Mouse (Mus musculus) 3134 (cell line): ENCODE data around the gene Dlg1.
"Not testable (repeated sequence)": the region's sequence is repeated elsewhere in the genome, so short reads cannot be mapped to it uniquely, and the experiment has no call there.

Experiments
- DNase-seq: peaks from one replicate; pipeline ENCODE4 v3.0.0-alpha.2; 2011; ENCODE audit warnings: low spot score; ENCODE audit not compliant: insufficient read length; ENCODE audit errors: extremely low read depth

Gene Dlg1

GRCm38 (mm10) chr16:31724818-31725217, 61.6 kb downstream of the Dlg1 start:
- no peak for DNase-seq

GRCm38 (mm10) chr16:31730971-31731370, 67.7 kb downstream of the Dlg1 start:
- DNase-seq = not testable (repeated sequence)

- DNase-seq = no peak
These were observed 73.8 kb downstream of the Dlg1 start for GRCm38 (mm10) chr16:31737081-31737480.

GRCm38 (mm10) chr16:31737761-31738160, 74.5 kb downstream of the Dlg1 start:
- DNase-seq = no peak

GRCm38 (mm10) chr16:31740271-31740670, 77.0 kb downstream of the Dlg1 start:
- no peak for DNase-seq

- DNase-seq = no peak
These were observed 77.5 kb downstream of the Dlg1 start for GRCm38 (mm10) chr16:31740704-31741103.

GRCm38 (mm10) chr16:31750526-31750925, 87.3 kb downstream of the Dlg1 start:
- no peak for DNase-seq

GRCm38 (mm10) chr16:31754172-31755025, 91.2 kb downstream of the Dlg1 start:
- no peak for DNase-seq

GRCm38 (mm10) chr16:31755053-31755452, 91.8 kb downstream of the Dlg1 start:
- no peak for DNase-seq

- DNase-seq = no peak
These were observed 93.2 kb downstream of the Dlg1 start for GRCm38 (mm10) chr16:31756436-31756835.

- no peak for DNase-seq
These were observed 94.4 kb downstream of the Dlg1 start for GRCm38 (mm10) chr16:31757606-31758005.

- DNase-seq = no peak
These were observed 96.2 kb downstream of the Dlg1 start for GRCm38 (mm10) chr16:31759416-31759815.

GRCm38 (mm10) chr16:31766298-31766697, 103.1 kb downstream of the Dlg1 start:
- DNase-seq = no peak

GRCm38 (mm10) chr16:31766715-31767114, 103.5 kb downstream of the Dlg1 start:
- DNase-seq = no peak

- no peak for DNase-seq
These were observed 112.7 kb downstream of the Dlg1 start for GRCm38 (mm10) chr16:31775924-31776323.

- DNase-seq = no peak
These were observed 117.8 kb downstream of the Dlg1 start for GRCm38 (mm10) chr16:31781015-31781414.

- DNase-seq = no peak
These were observed 126.8 kb downstream of the Dlg1 start for GRCm38 (mm10) chr16:31790056-31790455.

GRCm38 (mm10) chr16:31803644-31804043, 140.4 kb downstream of the Dlg1 start:
- no peak for DNase-seq

- no peak for DNase-seq
These were observed 162.8 kb downstream of the Dlg1 start for GRCm38 (mm10) chr16:31826049-31826448.

GRCm38 (mm10) chr16:31830726-31831125, 167.5 kb downstream of the Dlg1 start:
- no peak for DNase-seq

GRCm38 (mm10) chr16:31832630-31833422, 169.6 kb downstream of the Dlg1 start:
- DNase-seq = no peak
